Mouse (Mus musculus) A20 (cell line): ENCODE data around the gene Pgap3.
"Not testable (repeated sequence)": the region's sequence is repeated elsewhere in the genome, so short reads cannot be mapped to it uniquely, and the experiment has no call there.

Experiments used
- DNase-seq: peaks from one replicate; pipeline ENCODE4 v3.0.0-alpha.2; 2011; ENCODE audit warnings: low read depth, low spot score

Pgap3 gene

DNA sequence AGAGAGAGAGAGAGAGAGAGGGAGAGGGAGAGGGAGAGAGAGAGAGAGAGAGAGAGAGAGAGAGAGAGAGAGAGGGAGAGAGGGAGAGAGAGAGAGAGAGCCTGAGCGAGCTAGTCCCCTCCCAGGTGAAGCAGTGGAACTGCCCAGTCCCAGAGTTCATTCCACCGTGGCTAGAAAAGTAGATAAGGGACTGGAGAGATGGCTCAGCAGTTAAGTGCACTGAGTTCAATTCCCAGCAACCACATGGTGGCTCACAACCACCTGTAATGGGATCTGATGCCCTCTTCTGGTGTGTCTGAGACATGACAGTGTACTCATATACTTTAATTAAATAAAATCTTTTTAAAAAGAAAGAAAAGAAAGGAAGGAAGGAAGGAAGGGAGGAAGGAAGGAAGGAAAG, 17.9 kb downstream of the Pgap3 start:
- DNase-seq = not testable (repeated sequence)

DNA sequence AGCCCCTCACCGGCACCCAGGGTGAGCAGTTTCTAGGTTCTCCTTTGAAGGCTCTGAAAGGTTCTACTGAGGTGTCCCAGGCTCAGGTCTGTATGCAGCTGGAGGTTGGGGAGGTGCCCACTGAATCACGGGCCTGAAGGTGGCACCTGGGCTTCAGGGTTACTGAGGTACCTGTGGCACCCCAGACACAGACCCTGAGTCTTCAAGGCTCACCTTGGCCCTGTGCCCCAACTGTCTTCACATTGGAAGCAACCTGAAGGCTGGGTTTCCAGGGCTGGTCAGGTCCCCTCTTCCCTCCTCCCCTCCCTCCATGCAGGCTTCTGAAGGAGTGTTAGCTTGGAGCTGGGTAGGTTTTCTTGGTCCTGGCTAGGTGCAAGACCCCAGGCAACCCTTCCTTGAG, 18.6 kb downstream of the Pgap3 start:
- no peak for DNase-seq

DNA sequence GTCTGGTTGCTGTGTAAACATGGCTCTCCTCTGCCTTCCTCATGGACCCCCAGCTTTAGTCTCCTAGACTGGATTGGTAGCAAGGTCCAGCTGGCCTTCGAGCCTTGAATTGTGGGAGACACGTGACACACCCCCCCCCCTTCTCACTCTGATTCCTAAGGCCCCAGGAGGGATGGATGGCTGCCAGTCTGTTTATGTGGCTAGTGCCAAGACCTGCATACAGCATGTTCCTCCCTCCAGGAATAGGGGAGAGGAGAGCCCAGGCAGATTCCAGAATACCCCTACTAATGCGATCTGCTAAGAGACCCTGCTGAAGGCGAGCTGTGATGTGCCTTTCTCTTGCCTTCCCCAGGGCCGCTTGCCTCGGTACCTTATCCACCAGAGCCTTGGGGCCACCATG, 20.2 kb downstream of the Pgap3 start:
- no peak for DNase-seq

DNA sequence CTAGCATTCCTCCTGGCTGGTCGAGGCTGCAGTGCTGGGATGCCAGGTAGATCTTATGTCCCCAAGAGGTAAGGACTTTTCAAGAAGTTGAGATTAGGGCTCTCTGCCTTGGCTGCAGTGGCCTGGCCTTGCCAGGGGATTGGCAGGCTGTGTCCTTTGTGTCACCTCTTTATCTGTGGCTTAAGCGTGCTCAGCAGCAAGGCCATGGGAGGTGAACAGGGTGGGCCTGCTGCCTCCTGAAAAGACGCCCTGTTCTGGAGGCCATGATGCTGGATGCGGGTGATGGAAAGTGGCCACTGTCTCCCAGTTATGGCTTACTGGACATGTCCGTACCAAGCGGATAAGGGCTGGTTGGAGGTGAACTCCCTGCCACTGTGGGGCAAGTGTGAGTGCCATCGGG, 20.9 kb downstream of the Pgap3 start:
- DNase-seq = no peak

- no peak for DNase-seq
Measured at GRCm38 (mm10) chr11:98377787-98378186, 22.5 kb downstream of the Pgap3 start.

- no peak for DNase-seq
Measured at GRCm38 (mm10) chr11:98376756-98377155, 23.5 kb downstream of the Pgap3 start.

DNA sequence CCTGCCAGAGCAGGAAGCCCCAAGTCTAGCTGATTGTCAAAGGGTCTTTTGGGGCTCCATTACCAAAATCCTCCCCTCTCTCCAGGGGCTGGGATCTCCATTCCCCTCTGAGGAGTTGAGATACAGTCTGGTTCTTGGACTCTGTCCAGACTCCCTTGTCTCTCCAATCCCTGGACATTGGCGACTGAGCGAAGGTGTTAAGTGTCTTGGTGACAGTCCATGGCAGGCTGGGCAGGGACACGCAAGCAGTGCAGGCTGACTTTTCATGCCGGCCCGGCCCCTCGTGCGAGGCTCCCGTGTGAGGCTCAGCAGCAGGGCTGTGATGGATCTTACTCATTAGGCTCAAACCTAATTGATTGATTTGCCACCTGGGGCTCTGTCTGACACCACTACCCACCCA, 26.0 kb downstream of the Pgap3 start:
- DNase-seq = no peak

DNA sequence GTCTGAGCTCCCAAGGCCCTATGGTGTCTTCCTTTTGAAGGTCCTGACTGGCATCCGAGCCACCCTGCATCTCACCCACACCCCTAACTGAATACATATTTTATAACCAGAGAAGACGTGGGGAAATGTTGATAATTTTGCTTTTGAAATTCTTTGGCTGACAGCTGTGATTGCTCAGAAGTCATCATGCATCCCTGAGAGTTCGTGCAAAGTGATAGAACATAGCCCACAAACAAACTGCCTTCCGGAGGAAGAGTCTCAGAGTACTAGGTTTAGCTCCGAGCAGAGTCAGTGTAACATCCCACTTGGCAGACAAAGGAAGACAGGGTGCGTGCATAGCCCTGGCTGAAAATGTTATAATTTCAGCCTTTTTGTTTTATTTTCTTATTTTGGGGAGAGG, 27.0 kb downstream of the Pgap3 start:
- DNase-seq = no peak

GRCm38 (mm10) chr11:98372406-98372805, 27.9 kb downstream of the Pgap3 start:
- peak; percentile 64 for DNase-seq

DNA sequence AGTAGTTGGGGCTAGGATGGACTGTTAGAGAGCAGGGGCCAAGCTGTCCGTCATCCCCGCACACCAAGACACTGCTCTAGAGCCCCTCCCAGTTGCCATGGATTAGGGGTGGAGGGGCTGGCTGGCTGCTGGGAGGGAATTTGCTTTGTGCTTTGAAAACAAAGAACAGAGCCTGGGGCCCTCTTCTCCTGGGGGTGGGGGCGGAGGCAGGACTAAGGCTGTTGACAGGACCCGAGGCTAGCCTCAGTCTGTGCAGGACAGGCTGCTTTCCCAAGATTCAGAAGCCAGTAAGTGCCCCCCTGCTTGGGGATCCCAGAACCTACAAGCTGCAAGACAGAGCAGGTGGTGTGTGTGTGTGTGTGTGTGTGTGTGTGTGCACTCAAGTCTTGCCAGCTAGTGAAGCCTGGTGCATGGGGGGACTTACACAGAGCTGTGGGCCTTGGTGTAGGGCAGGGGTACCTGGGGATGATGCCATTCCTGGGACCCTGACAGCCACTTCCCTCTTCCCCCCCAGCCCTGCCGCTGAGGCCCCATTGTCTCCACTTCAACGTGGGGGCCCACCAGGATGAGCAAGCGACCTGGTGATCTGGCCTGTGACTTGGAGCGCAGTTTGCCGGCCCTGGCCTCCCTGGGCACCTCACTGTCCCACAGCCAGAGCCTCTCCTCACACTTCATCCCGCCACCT, 28.6 kb downstream of the Pgap3 start:
- no peak for DNase-seq

DNA sequence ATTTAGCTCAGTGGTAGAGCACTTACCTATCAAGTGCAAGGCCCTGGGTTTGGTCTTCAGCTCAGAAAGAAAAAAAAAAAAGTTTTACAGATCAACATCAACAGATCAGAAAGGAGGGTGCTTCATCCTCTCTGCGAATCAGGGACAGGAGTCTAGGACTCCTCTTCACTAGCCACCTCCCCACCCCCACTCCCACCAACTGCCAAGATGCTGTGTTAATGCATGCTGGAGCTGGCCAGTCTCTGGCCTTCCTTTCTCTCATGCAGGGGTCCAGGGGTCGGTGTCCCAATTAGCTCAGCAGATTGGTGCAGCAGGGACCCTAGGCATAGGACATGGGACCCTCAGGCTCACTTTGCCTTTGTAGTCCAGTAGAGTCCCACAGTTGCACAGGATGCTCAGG, 29.7 kb downstream of the Pgap3 start:
- no peak for DNase-seq

DNA sequence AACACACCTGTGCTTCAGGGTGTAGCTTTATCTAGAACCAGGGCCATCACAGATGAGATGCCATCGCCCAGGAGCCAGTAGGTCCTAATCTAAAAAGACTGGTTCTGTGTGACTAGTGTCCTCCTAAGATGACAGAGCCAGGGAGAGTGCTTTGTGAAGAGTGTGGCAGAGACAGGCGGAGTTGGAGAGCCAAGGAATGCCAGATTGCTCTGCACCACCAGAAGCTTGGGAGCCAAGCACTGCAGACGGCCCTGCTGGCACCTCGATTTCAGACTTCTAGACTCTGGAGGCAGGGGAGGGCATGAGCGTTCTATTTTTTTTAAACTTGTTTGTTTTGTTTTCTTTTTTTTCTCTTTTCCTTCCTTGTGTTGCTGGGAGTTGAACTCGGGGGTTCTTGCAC, 31.0 kb downstream of the Pgap3 start:
- DNase-seq = no peak

DNA sequence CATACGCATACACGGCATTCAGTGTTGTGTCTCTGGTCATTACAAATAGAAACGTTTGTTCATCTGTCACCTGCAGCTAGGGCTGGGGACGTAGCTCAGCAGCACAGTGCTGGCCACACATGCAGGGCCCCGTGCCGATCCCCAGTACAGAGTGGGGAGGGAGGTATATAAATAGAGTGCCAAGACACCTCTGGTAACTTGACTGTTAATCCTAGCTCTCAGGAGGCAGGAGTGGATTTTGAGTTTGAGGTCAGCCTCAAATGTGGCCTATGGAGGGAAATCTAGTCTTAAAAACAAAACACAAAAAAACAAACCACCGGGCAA, 32.5 kb downstream of the Pgap3 start:
- DNase-seq = no peak

- no peak for DNase-seq
Measured at GRCm38 (mm10) chr11:98367171-98367862, 33.0 kb downstream of the Pgap3 start.

GRCm38 (mm10) chr11:98366290-98366689, 34.0 kb downstream of the Pgap3 start:
- DNase-seq = peak; percentile 11

DNA sequence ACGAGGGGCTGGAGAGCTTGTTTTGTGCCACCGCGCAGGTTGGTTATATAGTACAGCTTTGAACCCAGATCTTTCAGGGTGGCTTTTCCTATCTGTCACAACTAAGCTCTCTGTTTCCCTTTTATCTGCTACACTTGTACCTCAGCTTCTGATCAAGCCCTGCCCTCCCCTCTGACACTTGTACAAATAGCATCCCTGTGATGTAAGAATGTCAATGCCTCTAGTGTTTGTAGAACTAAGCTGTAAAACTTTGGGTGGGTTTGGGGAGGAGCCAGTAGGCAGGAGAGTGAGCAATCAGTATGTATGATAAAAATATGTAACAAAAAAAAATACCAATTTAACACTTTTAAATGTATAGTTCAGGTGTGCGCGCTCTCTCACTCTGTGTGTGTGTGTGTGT, 35.9 kb downstream of the Pgap3 start:
- no peak for DNase-seq

GRCm38 (mm10) chr11:98363817-98364216, 36.5 kb downstream of the Pgap3 start:
- no peak for DNase-seq

GRCm38 (mm10) chr11:98360866-98361521, 39.3 kb downstream of the Pgap3 start:
- DNase-seq = no peak

- peak; percentile 95 for DNase-seq
Measured at GRCm38 (mm10) chr11:98358161-98359083, 41.9 kb downstream of the Pgap3 start, which contains the start of gene Stard3. Gene Stard3, plus strand, starts transcription at chr11:98358368.

DNA sequence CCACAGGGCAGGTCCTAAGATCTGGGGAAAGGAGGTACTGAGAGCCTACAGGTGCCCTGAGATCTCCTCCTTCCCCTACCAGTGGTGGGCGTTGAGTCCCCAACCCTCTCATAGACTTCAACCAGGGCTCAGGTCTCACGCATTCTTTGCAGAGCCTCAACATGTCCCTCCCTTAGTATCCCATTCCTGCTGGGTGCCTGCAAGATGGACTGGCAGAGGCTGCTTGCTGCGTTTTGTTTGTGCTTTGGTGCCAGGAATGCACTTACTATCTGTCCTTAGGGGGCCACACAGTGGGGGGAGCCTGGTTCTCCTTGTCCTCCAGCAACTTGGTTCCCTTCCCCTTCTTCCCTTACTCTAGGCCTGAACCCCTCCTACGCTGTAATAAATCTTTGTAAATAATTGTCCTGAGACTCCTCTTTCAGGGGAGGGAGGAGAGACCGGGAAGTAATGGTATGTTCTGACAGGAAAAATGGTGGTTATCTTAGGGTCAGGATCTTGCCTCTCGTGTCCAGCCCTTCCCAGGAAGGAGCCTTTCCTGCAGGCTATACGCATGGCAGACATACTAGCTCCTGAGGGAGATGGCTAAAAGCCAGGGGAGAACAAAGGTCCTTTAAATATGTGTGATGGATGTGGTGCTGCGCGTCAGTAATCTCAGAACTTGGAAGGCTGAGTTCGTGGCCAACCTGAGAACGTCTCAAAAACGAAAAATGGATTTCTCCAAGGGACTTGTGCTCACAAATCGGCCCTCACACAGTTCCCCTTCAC, 42.7 kb downstream of the Pgap3 start:
- DNase-seq = no peak
